Mouse (Mus musculus): ENCODE measurements around the gene Sox3. TPM values are rescaled to one million over a fixed set of nuclear protein-coding genes. Genes with fewer than 3 reads are reported as not detected.

The Sox3 gene
- total RNA-seq (2021): not detected
- long read RNA-seq, experiment 1: 0 reads
- long read RNA-seq, experiment 2: 0 reads

GRCm38 (mm10) chrX:60892801-60893681, at the start of gene Sox3:
Gene Sox3, minus strand, starts transcription at chrX:60893430.
- intact Hi-C loops (cut with DNase I; ENCODE audit: low total_unique reads): no loop called here
- no peak for DNase-seq

DNA sequence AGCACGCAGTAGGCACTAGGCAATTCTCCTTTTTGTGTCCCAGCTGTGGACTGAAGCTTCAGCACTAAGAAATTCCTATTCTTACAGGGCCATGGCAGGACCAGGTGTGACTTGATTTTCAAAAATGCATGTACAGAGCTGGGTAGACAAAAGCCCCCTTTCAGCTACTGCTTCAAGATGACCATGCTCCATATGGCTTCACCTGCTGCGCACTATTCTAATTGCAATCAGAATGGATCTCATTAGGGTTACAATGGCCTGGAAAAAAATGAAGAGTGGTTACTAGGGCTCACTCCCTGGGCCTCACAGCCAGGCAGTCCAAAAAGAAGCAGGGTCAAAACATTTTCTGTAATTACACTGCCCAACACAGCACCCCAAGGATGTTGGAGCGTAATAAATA, 47.0 kb upstream of the Sox3 start:
- no peak for DNase-seq
- intact Hi-C loops (cut with DNase I; ENCODE audit: low total_unique reads): no loop called here

- intact Hi-C loops (cut with DNase I; ENCODE audit: low total_unique reads): no loop called here
- no peak for DNase-seq
Observed at GRCm38 (mm10) chrX:60899546-60899945, 6.3 kb upstream of the Sox3 start.

DNA sequence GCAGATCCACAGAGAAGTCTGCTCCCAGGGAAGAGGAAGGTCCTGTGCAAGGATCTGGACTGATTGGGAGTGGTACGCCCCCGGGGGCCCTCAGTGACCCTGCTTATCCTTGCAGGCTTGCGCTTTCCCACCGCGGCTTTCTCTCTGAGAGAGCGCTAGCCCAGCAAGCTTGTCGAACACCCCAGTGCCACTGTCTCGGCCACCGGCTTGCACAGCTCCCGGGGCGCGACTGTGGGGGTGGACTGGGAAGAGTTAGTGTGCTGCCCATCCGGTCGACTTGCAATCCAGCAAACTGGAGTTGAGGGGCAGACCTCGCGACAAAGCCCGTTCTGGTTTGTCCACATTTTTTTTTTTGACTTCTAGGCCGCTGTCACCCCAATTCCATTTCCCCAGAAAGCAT, 5.4 kb upstream of the Sox3 start:
- DNase-seq: no peak
- intact Hi-C loops (cut with DNase I; ENCODE audit: low total_unique reads): no loop called here

GRCm38 (mm10) chrX:60896296-60896695, 3.1 kb upstream of the Sox3 start:
- no peak for DNase-seq
- intact Hi-C loops (cut with DNase I; ENCODE audit: low total_unique reads): no loop called here

DNA sequence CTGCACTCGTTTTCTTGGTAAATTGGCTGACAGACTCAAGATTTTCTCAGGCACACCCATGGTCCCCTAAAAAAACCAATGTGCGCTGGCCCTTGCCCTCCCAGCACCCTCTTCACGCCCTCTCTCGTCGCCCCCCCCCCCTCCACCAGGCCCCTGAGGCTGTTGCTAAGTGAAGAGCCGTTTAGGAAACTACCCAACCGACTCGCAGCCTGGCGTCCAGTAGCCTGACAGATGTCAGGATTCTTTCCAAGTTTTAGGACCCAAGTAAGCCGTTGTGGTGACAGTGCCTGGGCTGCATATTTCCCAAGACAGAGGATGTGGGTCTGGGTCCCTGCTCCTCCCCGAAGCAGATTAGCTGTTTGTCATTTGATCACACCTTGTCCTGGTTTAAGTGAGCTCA, 2.2 kb upstream of the Sox3 start:
- intact Hi-C loops (cut with DNase I; ENCODE audit: low total_unique reads): no loop called here
- no peak for DNase-seq

DNA sequence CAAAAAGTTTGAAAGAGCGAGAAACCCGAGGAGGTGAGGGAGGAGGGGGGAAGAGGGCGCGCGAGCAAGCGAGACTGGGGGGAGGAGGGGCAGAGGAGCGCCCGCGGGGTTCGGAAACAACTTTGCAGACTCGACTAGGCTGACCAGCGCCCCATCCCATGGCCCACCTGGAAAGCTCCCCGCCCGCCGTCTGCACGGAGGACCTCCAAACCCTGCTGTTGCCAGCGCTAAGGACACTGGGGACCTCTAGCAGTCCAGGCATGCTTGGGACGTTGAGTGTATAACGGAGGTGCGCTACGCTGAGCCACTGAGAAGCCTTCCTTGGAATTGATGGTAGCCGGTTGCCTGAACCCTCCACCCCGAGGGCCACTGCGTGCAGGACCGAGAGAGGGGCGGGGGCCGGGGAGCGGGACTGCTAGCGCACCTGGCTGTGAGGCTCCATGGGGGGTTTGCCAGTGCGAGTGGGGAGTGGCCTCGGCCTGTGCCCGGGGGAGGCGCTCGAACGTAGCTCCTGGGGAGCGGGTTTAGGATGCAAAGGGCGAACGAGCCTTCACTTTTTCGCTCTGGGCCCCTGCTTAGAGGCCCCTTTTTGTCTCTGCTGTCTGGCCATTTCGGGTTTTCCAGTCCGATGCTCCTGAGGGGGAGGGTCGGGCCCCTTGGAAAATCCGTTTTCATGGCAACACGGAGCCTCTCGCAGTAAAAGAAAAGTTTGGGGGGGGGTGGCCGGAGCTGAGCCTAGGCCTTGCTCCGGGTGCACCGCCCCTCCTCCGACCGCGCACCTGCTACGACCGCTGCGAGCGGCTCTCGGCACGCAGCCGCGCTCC, 702 bp upstream of the Sox3 start:
- no peak for DNase-seq
- intact Hi-C loops (cut with DNase I; ENCODE audit: low total_unique reads): no loop called here

DNA sequence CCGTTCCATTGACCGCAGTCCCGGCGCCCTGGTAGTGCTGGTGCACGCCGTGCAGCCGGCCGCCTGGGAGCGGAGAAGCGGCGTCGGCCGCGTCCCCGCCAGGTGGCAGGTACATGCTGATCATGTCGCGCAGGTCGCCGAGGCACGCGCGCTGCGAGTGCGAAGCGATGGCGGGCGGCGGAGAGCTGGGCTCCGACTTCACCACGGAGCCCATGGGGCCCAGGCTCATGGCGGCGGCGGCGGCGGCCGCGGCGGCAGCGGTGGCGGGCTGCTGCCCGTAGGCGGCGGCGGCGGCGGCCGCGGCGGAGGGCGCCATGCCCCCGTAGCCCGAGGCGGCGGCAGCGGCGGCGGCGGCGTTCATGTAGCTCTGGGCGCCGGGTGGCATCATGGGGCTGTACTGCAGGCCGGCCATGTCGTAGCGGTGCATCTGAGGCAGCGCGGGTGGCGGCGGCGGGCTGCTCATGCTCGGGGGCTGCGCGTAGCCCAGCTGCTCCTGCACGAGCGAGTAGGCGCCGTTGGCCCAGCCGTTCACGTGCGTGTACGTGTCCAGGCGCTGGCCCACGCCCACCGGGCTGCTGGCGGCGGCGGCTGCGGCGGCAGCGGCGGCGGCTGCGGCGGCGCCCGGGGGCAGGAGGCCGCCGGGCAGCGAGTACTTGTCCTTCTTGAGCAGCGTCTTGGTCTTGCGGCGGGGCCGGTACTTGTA, 981 bp downstream of the Sox3 start:
- intact Hi-C loops (cut with DNase I; ENCODE audit: low total_unique reads): no loop called here
- no peak for DNase-seq

GRCm38 (mm10) chrX:60891329-60892095, 1.7 kb downstream of the Sox3 start:
- intact Hi-C loops (cut with DNase I; ENCODE audit: low total_unique reads): no loop called here
- DNase-seq: no peak

- intact Hi-C loops (cut with DNase I; ENCODE audit: low total_unique reads): no loop called here
- DNase-seq: no peak
Observed at GRCm38 (mm10) chrX:60890651-60891050, 2.6 kb downstream of the Sox3 start.

GRCm38 (mm10) chrX:60889956-60890485, 3.2 kb downstream of the Sox3 start:
- intact Hi-C loops (cut with DNase I; ENCODE audit: low total_unique reads): no loop called here
- no peak for DNase-seq

Data from gastrocnemius, postnatal 14 days (tissue).